Mouse (Mus musculus): ENCODE measurements around the gene Ubald1. TPM values are rescaled to one million over a fixed set of nuclear protein-coding genes. Genes with fewer than 3 reads are reported as not detected.

The Ubald1 gene
- total and polyA plus RNA-seq, 3 experiments = 9.6 to 53.7 (median 11.6) TPM

GRCm38 (mm10) chr16:4877195-4877594 is 2.9 kb downstream of the Ubald1 start:
- Histone ChIP-seq H3K27me3 (replicated peaks) (no peaks in the 10 kb centered on the region), H3K27ac (ENCODE audit: insufficient read depth, low read depth) (no peak overlapping the region), H3K9ac (ENCODE audit: insufficient read depth, low read depth) (no peak overlapping the region), H3K4me2 (ENCODE audit: insufficient read depth, low read depth, poor library complexity, severe bottlenecking) (no peak overlapping the region), H3K36me3 (replicated peaks in 1 of 2; ENCODE audit: control insufficient read depth in 1 of 2, insufficient read depth in 1 of 2, low read length in 1 of 2) (peaks cover 29 to 55% of the 10 kb centered on the region in 2 experiments), H3K4me1 (ENCODE audit: control insufficient read depth in 1 of 2, insufficient read depth in 2 of 2) (peaks cover 12 to 28% of the 10 kb centered on the region in 2 experiments), H3K4me3 (replicated peaks in 1 of 3; ENCODE audit: low read depth in 2 of 3, low read length in 2 of 3, poor library complexity in 1 of 3) (no peak overlapping the region), H3K79me2 (replicated peaks; ENCODE audit: control insufficient read depth, extremely low read depth, insufficient read depth, poor library complexity, severe bottlenecking) (peaks cover 20% of the 10 kb centered on the region), H3K9me3 (replicated peaks; ENCODE audit: low read length) (no peaks in the 10 kb centered on the region)
- no peak for DNase-seq (ENCODE audit: extremely low read depth)
- in situ Hi-C loops (cut with MboI; ENCODE audit: low pct_ligation_motif_present, low pct_unique_long_range_greater_than_20kb, low sequenced_read_pairs) (no loop called here), dilution Hi-C loops (cut with MboI; ENCODE audit: extremely low pct_ligation_motif_present, extremely low pct_unique_long_range_greater_than_20kb, low sequenced_read_pairs) (no loop called here)
- TF ChIP-seq ZC3H11A (IDR thresholded peaks at IDR 0.05; ENCODE audit: low read depth, low read length) (no peak), ZMIZ1 (IDR thresholded peaks at IDR 0.05; ENCODE audit: low read depth, low read length) (no peak)

- TF ChIP-seq MEF2A (IDR thresholded peaks at IDR 0.05; ENCODE audit: borderline replicate concordance, low read depth, low read length) = no peak
- TF ChIP-seq USF1 (IDR thresholded peaks at IDR 0.05; ENCODE audit: low read depth, low read length) = no peak
- no peak for TF ChIP-seq KAT2A (IDR thresholded peaks at IDR 0.05; ENCODE audit: insufficient replicate concordance, low read length)
- no peak for TF ChIP-seq BHLHE40 (IDR thresholded peaks at IDR 0.05; ENCODE audit: low read depth, low read length)
- TF ChIP-seq MAX (IDR thresholded peaks at IDR 0.05; ENCODE audit: low read length) = no peak
- TF ChIP-seq CTCF (conservative IDR thresholded peaks at IDR 0.05 in 1 of 2, IDR thresholded peaks at IDR 0.05 in 1 of 2; ENCODE audit: low read depth in 2 of 2, low read length in 2 of 2) = no peak
- TF ChIP-seq ZNF384 (IDR thresholded peaks at IDR 0.05; ENCODE audit: low read depth, low read length) = no peak
- no peak for TF ChIP-seq MAFK (IDR thresholded peaks at IDR 0.05; ENCODE audit: insufficient replicate concordance, low read length)
- Histone ChIP-seq H3K4me2 (ENCODE audit: insufficient read depth, low read depth, poor library complexity, severe bottlenecking) (no peak overlapping the region), H3K27me3 (replicated peaks) (no peaks in the 10 kb centered on the region), H3K4me1 (ENCODE audit: control insufficient read depth in 1 of 2, insufficient read depth in 2 of 2) (peaks cover 9 to 19% of the 10 kb centered on the region in 2 experiments), H3K27ac (ENCODE audit: insufficient read depth, low read depth) (no peak overlapping the region), H3K79me2 (replicated peaks; ENCODE audit: control insufficient read depth, extremely low read depth, insufficient read depth, poor library complexity, severe bottlenecking) (peaks cover 20% of the 10 kb centered on the region), H3K9me3 (replicated peaks; ENCODE audit: low read length) (no peaks in the 10 kb centered on the region), H3K9ac (ENCODE audit: insufficient read depth, low read depth) (no peak overlapping the region), H3K36me3 (replicated peaks in 1 of 2; ENCODE audit: control insufficient read depth in 1 of 2, insufficient read depth in 1 of 2, low read length in 1 of 2) (peaks cover 29 to 65% of the 10 kb centered on the region in 2 experiments), H3K4me3 (replicated peaks in 1 of 3; ENCODE audit: low read depth in 2 of 3, low read length in 2 of 3, poor library complexity in 1 of 3) (no peak overlapping the region)
- DNase-seq (ENCODE audit: extremely low read depth) = no peak
- dilution Hi-C loops (cut with MboI; ENCODE audit: extremely low pct_ligation_motif_present, extremely low pct_unique_long_range_greater_than_20kb, low sequenced_read_pairs) (no loop called here), in situ Hi-C loops (cut with MboI; ENCODE audit: low pct_ligation_motif_present, low pct_unique_long_range_greater_than_20kb, low sequenced_read_pairs) (no loop called here)
Measured at GRCm38 (mm10) chr16:4876033-4876680, 4.0 kb downstream of the Ubald1 start.

GRCm38 (mm10) chr16:4875198-4876032 is 4.7 kb downstream of the Ubald1 start:
- no peaks in the 10 kb centered on the region for H3K9me3 ChIP-seq (replicated peaks; ENCODE audit: low read length)
- no peak overlapping the region for H3K27ac ChIP-seq (ENCODE audit: insufficient read depth, low read depth)
- H3K4me1 ChIP-seq (ENCODE audit: control insufficient read depth in 1 of 2, insufficient read depth in 2 of 2) = peaks cover 9 to 16% of the 10 kb centered on the region in 2 experiments
- H3K4me2 ChIP-seq (ENCODE audit: insufficient read depth, low read depth, poor library complexity, severe bottlenecking) = no peak overlapping the region
- no peak overlapping the region for H3K9ac ChIP-seq (ENCODE audit: insufficient read depth, low read depth)
- no peaks in the 10 kb centered on the region for H3K27me3 ChIP-seq (replicated peaks)
- peaks cover 33 to 71% of the 10 kb centered on the region in 2 experiments for H3K36me3 ChIP-seq (replicated peaks in 1 of 2; ENCODE audit: control insufficient read depth in 1 of 2, insufficient read depth in 1 of 2, low read length in 1 of 2)
- dilution Hi-C loops (cut with MboI; ENCODE audit: extremely low pct_ligation_motif_present, extremely low pct_unique_long_range_greater_than_20kb, low sequenced_read_pairs) = no loop called here
- no peak for DNase-seq (ENCODE audit: extremely low read depth)
- in situ Hi-C loops (cut with MboI; ENCODE audit: low pct_ligation_motif_present, low pct_unique_long_range_greater_than_20kb, low sequenced_read_pairs) = no loop called here
- peaks cover 20% of the 10 kb centered on the region for H3K79me2 ChIP-seq (replicated peaks; ENCODE audit: control insufficient read depth, extremely low read depth, insufficient read depth, poor library complexity, severe bottlenecking)
- no peak overlapping the region for H3K4me3 ChIP-seq (replicated peaks in 1 of 3; ENCODE audit: low read depth in 2 of 3, low read length in 2 of 3, poor library complexity in 1 of 3)
- no peak for TF ChIP-seq MAX (IDR thresholded peaks at IDR 0.05; ENCODE audit: low read length)
- TF ChIP-seq NELFE (IDR thresholded peaks at IDR 0.05; ENCODE audit: low read depth, low read length) = no peak
- no peak for TF ChIP-seq CHD2 (IDR thresholded peaks at IDR 0.05; ENCODE audit: low read length)
- TF ChIP-seq ETS1 (conservative IDR thresholded peaks at IDR 0.05; ENCODE audit: low read depth, low read length) = no peak
- TF ChIP-seq MXI1 (IDR thresholded peaks at IDR 0.05; ENCODE audit: low read depth, low read length) = no peak
- TF ChIP-seq BHLHE40 (IDR thresholded peaks at IDR 0.05; ENCODE audit: low read depth, low read length) = no peak
- TF ChIP-seq ZC3H11A (IDR thresholded peaks at IDR 0.05; ENCODE audit: low read depth, low read length) = no peak
- TF ChIP-seq JUN (IDR thresholded peaks at IDR 0.05; ENCODE audit: insufficient read depth, low read depth, low read length) = no peak
- TF ChIP-seq ZMIZ1 (IDR thresholded peaks at IDR 0.05; ENCODE audit: low read depth, low read length) = no peak
- TF ChIP-seq POLR2A (IDR thresholded peaks at IDR 0.05; ENCODE audit: low read depth, low read length) = no peak
- TF ChIP-seq ZKSCAN1 (IDR thresholded peaks at IDR 0.05; ENCODE audit: borderline replicate concordance, low read depth, low read length) = no peak
- no peak for TF ChIP-seq CHD1 (IDR thresholded peaks at IDR 0.05; ENCODE audit: low read depth, low read length)
- no peak for TF ChIP-seq GABPA (IDR thresholded peaks at IDR 0.05; ENCODE audit: insufficient replicate concordance, low read depth, low read length)
